Mouse (Mus musculus) stomach, postnatal 0 days (tissue): ENCODE measurements at regions not wholly inside any gene's neighbourhood (a gene's known extent, or its start where the extent isn't known, plus 50 kb on each side); places are given as distances from the start of the nearest gene placed in this dataset.

Experiments
- CTCF ChIP-seq: IDR thresholded peaks from 2 replicates; pipeline ENCODE4 v1.5.1; 2016; ENCODE audit warnings: antibody characterized with exemption, low read depth, mild to moderate bottlenecking, moderate library complexity
- EP300 ChIP-seq: optimal IDR thresholded peaks from 2 replicates; pipeline ENCODE3; 2016; ENCODE audit warnings: antibody characterized with exemption

GRCm38 (mm10) chr2:51448121-51448520 lies 179.2 kb upstream of the Tas2r134 start:
- TF ChIP-seq CTCF, result no peak
- no peak for TF ChIP-seq EP300
